Mouse (Mus musculus) kidney, postnatal 0 days (tissue): ENCODE data around the gene Pipox. TPM values are rescaled to one million over a fixed set of nuclear protein-coding genes. Genes with fewer than 3 reads are reported as not detected.

Experiments used
- ATAC-seq: fragments of 200-750 bp; cut with Nextera tagmentation; replicated peaks from 2 replicates; pipeline ENCODE4 v1.8.0; 2017; ENCODE audit warnings: low read depth, moderate number of reproducible peaks, moderate TSS enrichment, moderate library complexity; ENCODE audit not compliant: low FRiP score
- DNase-seq: peaks from one replicate; pipeline ENCODE4 v3.0.0-alpha.2; 2016; ENCODE audit warnings: low spot score
- H3K27ac ChIP-seq: fragments of 300-500 bp; sonication (generic); 2 replicates; pipeline ENCODE4 v1.5.1; 2014; ENCODE audit warnings: mild to moderate bottlenecking
- H3K27me3 ChIP-seq: fragments of 300-500 bp; sonication (generic); 2 replicates; pipeline ENCODE4 v1.6.1; 2014; ENCODE audit warnings: low read length, mixed read lengths; ENCODE audit not compliant: insufficient read depth
- H3K36me3 ChIP-seq: fragments of 300-500 bp; sonication (generic); 2 replicates; pipeline ENCODE4 v1.6.1; 2014; ENCODE audit warnings: low read length, mixed read lengths; ENCODE audit not compliant: insufficient read depth
- H3K4me1 ChIP-seq: fragments of 300-500 bp; sonication (generic); replicated peaks from 2 replicates; pipeline ENCODE4 v1.6.1; 2014; ENCODE audit warnings: antibody characterized with exemption, low read length, mixed read lengths; ENCODE audit not compliant: insufficient read depth
- H3K4me2 ChIP-seq: fragments of 300-500 bp; sonication (generic); 2 replicates; pipeline ENCODE4 v1.6.1; 2014; ENCODE audit warnings: mild to moderate bottlenecking, low read length, moderate library complexity, mixed read lengths
- H3K4me3 ChIP-seq: fragments of 300-500 bp; sonication (generic); replicated peaks from 2 replicates; pipeline ENCODE4 v1.5.1; 2014; ENCODE audit warnings: low read depth, low read length
- H3K9ac ChIP-seq: fragments of 300-500 bp; sonication (generic); 2 replicates; pipeline ENCODE4 v1.6.1; 2014; ENCODE audit warnings: low read depth, low read length
- H3K9me3 ChIP-seq: fragments of 300-500 bp; sonication (generic); replicated peaks from 2 replicates; pipeline ENCODE4 v1.6.1; 2016; ENCODE audit warnings: low read length, inconsistent platforms, mixed read lengths
- CTCF ChIP-seq: IDR thresholded peaks from 2 replicates; pipeline ENCODE4 v1.5.1; 2016; ENCODE audit warnings: antibody characterized with exemption, low read depth, mild to moderate bottlenecking, moderate library complexity
- WGBS: fragments of 180-500 bp; shearing (Covaris S2); extraction: QIAGEN DNeasy Blood & Tissue Kit; methylation state at CpG from one replicate; pipeline ENCODE4 v1.1.7; 2014; 5-methylcytosine and 5-hydroxymethylcytosine counted together
- polyA plus RNA-seq: library from polyadenylated mRNA; unstranded; fragments of >200 nt; fragmentation: Nextera tagmentation; extraction: Ambion mirVana; gene quantifications from 2 replicates; pipeline ENCODE4 v1.2.1, GENCODE M21; 2015

The Pipox gene
- polyA plus RNA-seq, 1 experiment from 2014 or later = 20.9 TPM

GRCm38 (mm10) chr11:77854641-77855040 is 39.3 kb downstream of the Pipox start:
- ATAC-seq = no peak
- H3K4me1 ChIP-seq = peaks cover 4% of the 10 kb centered on the region; the same call in 1 of the 2 replicates
- 0 out of 2 replicates have a peak overlapping the region, but pooled peaks have one; percentile 5 for H3K9ac ChIP-seq
- 56% methylated on average over 3 of the region's 3 CpGs for WGBS
- no peak overlapping the region for H3K27ac ChIP-seq
- DNase-seq = no peak
- H3K36me3 ChIP-seq = peaks cover 39% of the 10 kb centered on the region
- H3K4me3 ChIP-seq = no peak overlapping the region
- no peaks in the 10 kb centered on the region for H3K9me3 ChIP-seq
- H3K27me3 ChIP-seq = no peaks in the 10 kb centered on the region
- H3K4me2 ChIP-seq = no peak overlapping the region
- no peak for TF ChIP-seq CTCF

DNA sequence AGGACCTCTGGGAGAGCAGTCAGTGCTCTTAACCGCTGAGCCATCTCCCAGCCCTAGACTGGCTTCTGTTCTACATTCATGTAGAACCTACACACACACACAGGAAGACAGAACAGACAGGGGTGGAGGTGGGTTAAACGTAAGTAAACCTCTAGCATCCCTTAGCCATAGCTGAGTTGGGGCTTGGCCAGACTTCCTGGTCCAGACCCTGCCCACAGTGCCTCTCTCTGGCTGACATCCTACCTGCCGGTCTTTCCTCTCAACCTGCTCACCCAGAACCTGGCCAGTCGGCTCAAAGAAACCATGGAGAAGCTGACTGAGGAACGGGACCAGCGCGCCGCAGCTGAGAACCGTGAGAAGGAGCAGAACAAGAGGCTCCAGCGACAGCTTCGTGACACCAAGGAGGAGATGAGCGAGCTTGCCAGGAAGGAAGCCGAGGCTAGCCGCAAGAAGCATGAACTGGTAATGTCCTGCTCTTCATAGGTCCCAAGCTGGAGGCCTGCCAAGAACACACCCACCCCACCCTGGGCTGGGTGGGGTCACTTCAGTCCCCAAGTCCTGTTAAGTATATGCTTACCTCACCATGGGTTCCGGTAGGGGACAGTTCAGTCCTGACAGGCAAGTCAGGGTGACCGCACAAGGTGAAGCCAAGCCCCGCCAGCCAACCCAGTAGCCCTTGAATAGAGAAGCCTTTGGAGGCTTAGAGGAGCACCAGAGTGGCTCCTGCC is 40.8 kb downstream of the Pipox start:
- WGBS = 86% methylated on average over 17 of the region's 17 CpGs

DNA sequence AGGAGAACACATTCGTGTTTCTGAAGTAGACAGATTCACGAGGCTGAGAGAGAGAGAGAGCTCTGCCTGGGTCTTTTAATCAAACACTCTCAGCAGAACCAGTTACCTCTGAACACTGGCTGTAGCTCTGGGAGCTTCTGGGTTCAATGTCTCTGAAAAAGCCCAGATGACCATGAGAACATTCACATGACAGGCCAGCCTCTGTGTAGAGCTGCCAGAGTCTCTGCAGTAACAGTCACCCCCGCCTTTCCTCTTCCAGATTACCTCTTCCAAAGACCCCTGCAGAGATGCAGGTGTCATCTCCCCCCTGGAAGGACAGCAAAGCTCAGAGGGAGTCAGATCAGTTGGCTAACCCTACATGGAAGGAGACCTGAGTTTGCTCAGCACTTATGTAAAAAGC is 41.7 kb downstream of the Pipox start:
- Histone ChIP-seq H3K36me3 (peaks cover 37% of the 10 kb centered on the region), H3K9me3 (no peaks in the 10 kb centered on the region), H3K27me3 (no peaks in the 10 kb centered on the region), H3K4me1 (peaks cover 4% of the 10 kb centered on the region; the same call in 1 of the 2 replicates), H3K27ac (no peak overlapping the region), H3K4me3 (no peak overlapping the region), H3K4me2 (no peak overlapping the region), H3K9ac (no peak overlapping the region)
- no peak for TF ChIP-seq CTCF
- 60% methylated on average over 3 of the region's 3 CpGs for WGBS
- DNase-seq (no peak), ATAC-seq (no peak)

More for the DNA sequence above, 40.8 kb downstream of the Pipox start:
- Histone ChIP-seq H3K4me1 (peaks cover 4% of the 10 kb centered on the region; the same call in 1 of the 2 replicates), H3K27ac (no peak overlapping the region), H3K9me3 (no peaks in the 10 kb centered on the region), H3K36me3 (peaks cover 45% of the 10 kb centered on the region), H3K4me3 (no peak overlapping the region), H3K9ac (no peak overlapping the region), H3K4me2 (no peak overlapping the region), H3K27me3 (no peaks in the 10 kb centered on the region)
- TF ChIP-seq CTCF = no peak
- ATAC-seq (no peak; the same call in 1 of the 2 replicates), DNase-seq (no peak)

DNA sequence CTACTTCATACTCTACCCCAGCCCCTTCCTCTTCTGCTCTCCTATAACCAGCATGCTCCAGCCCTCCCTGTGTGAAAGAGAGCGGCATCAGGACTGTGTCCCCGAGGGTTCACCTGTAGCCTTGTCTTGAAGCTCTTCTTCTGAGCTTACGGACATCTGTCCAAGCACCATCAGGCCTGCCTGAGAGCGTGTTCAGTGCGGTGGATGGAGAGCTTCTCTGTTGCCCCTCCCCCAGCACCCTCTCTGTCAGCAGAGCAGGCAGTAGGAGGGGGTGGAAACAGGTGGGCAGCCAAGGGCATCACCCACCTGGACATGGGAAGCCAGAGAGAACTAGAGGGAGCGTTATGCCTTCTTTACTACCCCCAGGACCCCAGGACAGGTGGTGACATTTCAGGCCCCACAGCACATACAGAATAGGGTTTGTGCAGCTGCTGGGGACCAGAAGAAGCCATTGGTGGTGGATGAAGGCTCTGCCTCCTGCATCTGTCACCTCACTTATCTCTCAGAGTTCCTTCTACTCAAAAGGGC is 42.3 kb downstream of the Pipox start:
- Histone ChIP-seq H3K4me1 (peaks cover 4% of the 10 kb centered on the region; the same call in 1 of the 2 replicates), H3K27me3 (no peaks in the 10 kb centered on the region), H3K9ac (no peak overlapping the region), H3K36me3 (peaks cover 40% of the 10 kb centered on the region), H3K4me3 (no peak overlapping the region), H3K4me2 (no peak overlapping the region), H3K27ac (no peak overlapping the region), H3K9me3 (no peaks in the 10 kb centered on the region)
- TF ChIP-seq CTCF = no peak
- WGBS = 66% methylated on average over 6 of the region's 6 CpGs
- ATAC-seq = no peak
- DNase-seq = no peak

DNA sequence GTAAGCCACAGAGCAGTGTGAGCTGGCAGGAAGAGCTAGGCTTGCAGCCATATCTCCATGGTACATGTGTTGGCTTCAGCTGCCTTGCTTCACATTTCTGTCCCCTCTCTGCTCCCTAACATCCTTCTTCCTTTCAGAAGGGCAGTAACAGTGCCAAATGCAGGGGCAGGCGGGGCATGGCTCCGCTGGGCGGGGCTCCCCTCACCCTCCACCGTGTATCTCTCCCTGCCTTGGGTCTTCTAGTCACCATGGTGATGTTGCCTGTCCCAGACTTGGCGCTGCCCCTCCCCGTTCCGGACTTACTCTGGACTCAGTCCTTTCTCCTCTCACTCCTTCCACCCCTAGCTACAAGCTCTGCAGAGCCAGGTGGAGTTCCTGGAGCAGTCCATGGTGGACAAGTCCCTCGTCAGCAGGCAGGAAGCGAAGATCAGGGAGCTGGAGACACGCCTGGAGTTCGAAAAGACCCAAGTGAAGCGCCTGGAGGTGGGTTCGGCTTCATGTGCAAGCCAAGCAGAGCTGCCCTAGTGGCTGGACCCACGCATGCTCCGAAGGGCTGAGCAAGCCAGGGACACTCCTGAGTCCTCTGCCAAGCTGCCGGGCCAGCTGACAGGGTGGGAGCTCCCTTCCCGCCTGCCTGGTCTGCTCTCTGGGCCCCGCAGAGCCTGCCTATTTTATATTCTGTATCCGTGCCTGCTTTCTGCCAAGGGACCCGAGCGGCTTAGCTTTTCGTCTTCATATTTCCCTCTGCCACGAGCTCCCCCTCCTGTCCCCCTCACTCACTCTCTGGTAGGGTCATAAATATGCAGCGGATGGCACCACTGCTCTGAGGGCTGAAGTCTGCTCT is 43.3 kb downstream of the Pipox start:
- no peak for TF ChIP-seq CTCF
- 56% methylated on average over 24 of the region's 24 CpGs for WGBS
- H3K4me3 ChIP-seq = no peak overlapping the region
- no peak overlapping the region for H3K4me2 ChIP-seq
- no peaks in the 10 kb centered on the region for H3K27me3 ChIP-seq
- no peaks in the 10 kb centered on the region for H3K9me3 ChIP-seq
- H3K36me3 ChIP-seq = peaks cover 49% of the 10 kb centered on the region
- H3K9ac ChIP-seq = no peak overlapping the region
- H3K4me1 ChIP-seq = peaks cover 4% of the 10 kb centered on the region; the same call in 1 of the 2 replicates
- ATAC-seq (no peak), DNase-seq (no peak)
- H3K27ac ChIP-seq = no peak overlapping the region

DNA sequence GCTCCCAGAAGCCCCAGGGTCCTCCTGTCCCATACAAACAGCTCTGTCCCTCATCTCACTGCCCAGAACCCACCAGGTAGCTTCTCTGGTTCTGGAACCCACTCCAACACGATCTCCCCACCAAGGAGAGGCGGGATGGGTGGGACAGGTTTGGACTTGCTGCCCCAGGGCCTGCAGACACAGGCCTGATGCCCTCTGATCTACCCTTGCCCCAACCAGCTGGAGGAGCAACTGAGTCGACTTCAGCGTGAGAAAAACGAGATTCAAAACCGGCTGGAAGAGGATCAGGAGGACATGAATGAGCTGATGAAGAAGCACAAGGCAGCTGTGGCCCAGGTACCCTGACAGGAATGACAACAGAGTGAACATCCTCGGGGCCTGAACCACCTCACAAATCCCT is 44.7 kb downstream of the Pipox start:
- DNase-seq (no peak), ATAC-seq (no peak)
- Histone ChIP-seq H3K4me2 (no peak overlapping the region), H3K27ac (no peak overlapping the region), H3K9ac (no peak overlapping the region), H3K9me3 (no peaks in the 10 kb centered on the region), H3K4me1 (no peaks in the 10 kb centered on the region; the same call in 1 of the 2 replicates), H3K27me3 (no peaks in the 10 kb centered on the region), H3K4me3 (no peak overlapping the region), H3K36me3 (peaks cover 54% of the 10 kb centered on the region)
- WGBS = 76% methylated on average over 7 of the region's 7 CpGs
- no peak for TF ChIP-seq CTCF
